Mouse (Mus musculus) CH12F3 (cell line): ENCODE data around the gene Lsamp.

Experiments
- in situ Hi-C: fragments of 300-500 bp; cut with MboI; formaldehyde crosslinking; loops from 2 replicates; pipeline ENCODE4 v1.14.3; 2020; ENCODE audit warnings: low sequenced_read_pairs

Gene Lsamp

GRCm38 (mm10) chr16:41745037-41745436, 1760.9 kb downstream of the Lsamp start:
- in situ Hi-C loops, result no loop called here

GRCm38 (mm10) chr16:41746235-41746911, 1762.2 kb downstream of the Lsamp start:
- in situ Hi-C loops, result no loop called here

- in situ Hi-C loops, result no loop called here
These were observed 1763.7 kb downstream of the Lsamp start for GRCm38 (mm10) chr16:41747874-41748273.

- in situ Hi-C loops, result no loop called here
These were observed 1764.6 kb downstream of the Lsamp start for GRCm38 (mm10) chr16:41748759-41749158.

- in situ Hi-C loops, result no loop called here
These were observed 1780.1 kb downstream of the Lsamp start for GRCm38 (mm10) chr16:41764285-41764684.

GRCm38 (mm10) chr16:41771427-41772125, 1787.4 kb downstream of the Lsamp start:
- in situ Hi-C loops, result no loop called here

- in situ Hi-C loops, result no loop called here
These were observed 1793.4 kb downstream of the Lsamp start for GRCm38 (mm10) chr16:41777586-41777985.

GRCm38 (mm10) chr16:41785600-41785999, 1801.4 kb downstream of the Lsamp start:
- in situ Hi-C loops, result no loop called here

GRCm38 (mm10) chr16:41786704-41787103, 1802.5 kb downstream of the Lsamp start:
- in situ Hi-C loops, result no loop called here

- in situ Hi-C loops, result no loop called here
These were observed 1803.0 kb downstream of the Lsamp start for GRCm38 (mm10) chr16:41787146-41787545.

- in situ Hi-C loops, result no loop called here
These were observed 1805.9 kb downstream of the Lsamp start for GRCm38 (mm10) chr16:41790016-41790415.

- in situ Hi-C loops, result no loop called here
These were observed 1836.2 kb downstream of the Lsamp start for GRCm38 (mm10) chr16:41820369-41820768.

GRCm38 (mm10) chr16:41826899-41827604, 1842.9 kb downstream of the Lsamp start:
- in situ Hi-C loops, result no loop called here

GRCm38 (mm10) chr16:41827605-41827948, 1843.4 kb downstream of the Lsamp start:
- in situ Hi-C loops, result no loop called here

GRCm38 (mm10) chr16:41834637-41835036, 1850.5 kb downstream of the Lsamp start:
- in situ Hi-C loops, result no loop called here

GRCm38 (mm10) chr16:41835745-41836144, 1851.6 kb downstream of the Lsamp start:
- in situ Hi-C loops, result no loop called here

- in situ Hi-C loops, result no loop called here
These were observed 1855.7 kb downstream of the Lsamp start for GRCm38 (mm10) chr16:41839751-41840404.

GRCm38 (mm10) chr16:41846903-41847302, 1862.7 kb downstream of the Lsamp start:
- in situ Hi-C loops, result no loop called here

- in situ Hi-C loops, result no loop called here
These were observed 1887.9 kb downstream of the Lsamp start for GRCm38 (mm10) chr16:41871917-41872593.

- in situ Hi-C loops, result no loop called here
These were observed 1904.5 kb downstream of the Lsamp start for GRCm38 (mm10) chr16:41888546-41889165.
